Mouse (Mus musculus): ENCODE measurements around the gene Slc24a4.

The Slc24a4 gene

DNA sequence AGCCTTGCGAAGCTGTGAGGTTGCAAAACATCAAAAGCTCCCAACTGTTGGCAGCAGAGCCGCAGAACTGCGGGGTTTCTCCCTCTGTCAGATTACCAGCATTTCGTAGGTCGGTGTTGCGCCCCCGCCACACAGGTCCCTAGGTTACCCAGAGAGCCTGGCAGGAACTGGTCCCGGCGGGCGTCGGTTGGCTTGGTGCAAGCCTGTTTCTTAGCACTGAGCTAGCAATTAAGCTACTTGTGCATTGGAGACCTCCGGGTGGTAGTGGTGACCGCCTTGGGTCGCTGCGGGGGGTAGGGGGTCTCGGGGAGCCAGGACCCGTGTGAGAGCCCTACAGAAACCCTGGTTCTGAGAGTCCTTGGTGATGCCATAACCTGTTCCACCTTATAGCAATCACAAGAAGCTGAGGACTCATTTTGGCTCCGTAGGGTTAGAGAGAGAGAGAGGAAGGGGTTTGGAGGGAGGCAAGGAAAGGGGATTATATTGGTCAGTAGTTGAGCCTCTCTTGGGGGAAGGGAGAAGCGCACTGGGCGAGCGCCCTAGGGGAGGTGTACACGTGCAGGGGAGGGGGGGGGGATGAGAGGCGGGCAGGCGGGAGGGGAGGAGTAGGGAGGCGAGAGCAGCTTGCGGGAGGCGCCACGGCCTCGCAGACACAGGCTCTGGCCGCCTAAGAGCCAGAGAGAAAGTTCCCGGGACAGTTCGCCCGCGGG lies at the start of gene Slc24a4:
Slc24a4 (plus strand) TSS at position 653 of the 710 bp plus-strand sequence.
- peak; percentile 10 for DNase-seq

DNA sequence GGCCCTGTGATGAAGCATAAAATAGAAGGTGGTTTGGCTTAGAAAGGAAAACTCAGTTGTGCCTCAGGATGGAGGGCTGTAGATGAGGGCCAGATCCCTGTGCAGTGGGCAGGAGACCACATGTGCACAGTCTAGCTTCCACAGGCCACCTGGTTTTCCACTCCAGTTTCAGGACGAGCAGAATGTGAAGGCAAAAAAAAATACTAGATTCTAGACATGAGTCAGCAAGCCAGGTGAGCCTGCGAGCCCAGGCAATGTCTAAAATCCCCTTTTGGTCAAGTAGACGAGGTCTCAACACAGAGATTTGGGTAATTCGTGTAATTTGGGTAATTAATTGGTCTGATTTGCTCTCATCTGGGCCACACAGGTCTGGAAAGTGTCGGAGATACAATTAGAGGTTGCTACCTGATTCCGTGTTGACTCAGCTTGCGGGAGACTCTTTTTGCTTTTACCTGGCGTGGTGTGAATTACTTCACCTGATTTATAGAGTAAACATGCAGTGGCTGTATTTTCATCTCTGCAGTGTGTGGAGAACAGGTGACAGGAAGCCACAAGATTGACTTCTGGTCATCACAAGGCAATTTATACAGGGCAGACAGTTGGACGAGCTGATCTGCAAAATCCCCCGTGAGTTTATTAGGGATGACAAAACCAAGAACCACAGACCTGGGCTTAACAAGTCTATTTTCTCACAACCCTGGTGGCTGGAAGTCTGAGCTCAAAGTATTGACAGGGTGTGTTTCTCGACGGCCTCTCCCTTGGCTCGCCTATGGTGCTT lies 45.7 kb upstream of the Slc24a4 start:
- DNase-seq = no peak

DNA sequence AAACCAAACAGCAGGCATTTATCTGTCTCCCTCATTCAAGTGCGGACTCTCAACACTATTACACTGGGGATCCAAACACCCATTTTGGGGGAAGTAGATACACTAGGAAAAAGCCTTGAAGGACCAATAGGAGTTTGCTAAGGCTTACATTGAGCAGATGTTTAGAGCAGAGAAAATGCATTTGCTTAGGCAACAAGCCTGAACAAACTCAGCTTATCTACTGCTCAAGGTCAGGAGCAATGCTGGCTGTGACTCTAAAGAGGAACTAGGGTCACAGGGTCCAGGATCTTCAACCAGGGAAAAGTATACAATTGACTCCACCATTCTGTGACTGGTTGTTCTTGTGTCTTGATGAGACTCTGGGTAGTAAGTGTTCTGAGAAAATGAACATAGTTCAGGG lies 38.0 kb upstream of the Slc24a4 start:
- no peak for DNase-seq

GRCm38 (mm10) chr12:102092342-102093094 lies 36.0 kb upstream of the Slc24a4 start:
- no peak for DNase-seq

- DNase-seq = no peak
Measured at GRCm38 (mm10) chr12:102105990-102106389, 22.5 kb upstream of the Slc24a4 start.

- no peak for DNase-seq
Measured at GRCm38 (mm10) chr12:102108851-102109250, 19.7 kb upstream of the Slc24a4 start.

DNA sequence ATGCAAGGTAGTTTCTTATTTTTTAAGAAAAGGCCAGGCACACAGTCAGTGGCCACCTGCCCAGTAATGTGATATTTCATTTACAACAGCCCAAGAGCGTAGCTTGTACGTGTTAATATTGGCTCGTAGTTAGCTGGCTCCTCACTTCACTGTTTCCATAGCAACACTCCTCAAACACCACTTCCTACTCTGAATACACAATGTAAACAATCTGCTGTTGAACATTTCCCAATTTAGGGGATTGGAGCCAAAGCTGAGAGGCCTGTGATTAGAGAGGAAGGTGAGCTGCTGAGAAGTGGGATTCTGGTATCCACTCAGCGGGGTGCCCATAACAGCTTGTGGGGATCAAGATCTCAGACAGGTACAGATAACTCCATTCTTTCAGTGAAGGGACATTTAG lies 16.0 kb upstream of the Slc24a4 start:
- DNase-seq = no peak

GRCm38 (mm10) chr12:102112901-102113300 lies 15.6 kb upstream of the Slc24a4 start:
- DNase-seq = no peak

DNA sequence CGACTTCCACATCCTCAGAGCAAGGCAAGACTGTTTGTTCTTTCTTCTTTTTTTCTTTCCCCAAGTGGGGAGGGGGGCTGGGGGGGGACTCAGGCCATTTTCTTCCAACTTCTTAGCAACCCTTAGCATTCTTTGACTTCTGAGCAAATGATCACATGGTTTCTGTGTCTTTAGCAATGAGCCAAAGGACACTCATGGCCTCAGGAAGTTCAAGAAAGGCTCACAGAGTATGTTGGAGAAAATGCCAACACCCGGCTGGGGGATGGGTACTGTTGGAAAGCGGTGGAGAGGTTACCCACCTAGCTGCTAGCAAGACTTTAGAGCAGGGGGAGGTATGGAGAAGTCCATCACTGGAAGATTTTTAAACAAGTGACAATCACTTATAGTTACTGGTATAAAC lies 15.1 kb upstream of the Slc24a4 start:
- no peak for DNase-seq

- no peak for DNase-seq
Measured at GRCm38 (mm10) chr12:102116580-102116979, 12.0 kb upstream of the Slc24a4 start.

- no peak for DNase-seq
Measured at GRCm38 (mm10) chr12:102118014-102118413, 10.5 kb upstream of the Slc24a4 start.

GRCm38 (mm10) chr12:102127601-102128000 lies 932 bp upstream of the Slc24a4 start:
- no peak for DNase-seq

DNA sequence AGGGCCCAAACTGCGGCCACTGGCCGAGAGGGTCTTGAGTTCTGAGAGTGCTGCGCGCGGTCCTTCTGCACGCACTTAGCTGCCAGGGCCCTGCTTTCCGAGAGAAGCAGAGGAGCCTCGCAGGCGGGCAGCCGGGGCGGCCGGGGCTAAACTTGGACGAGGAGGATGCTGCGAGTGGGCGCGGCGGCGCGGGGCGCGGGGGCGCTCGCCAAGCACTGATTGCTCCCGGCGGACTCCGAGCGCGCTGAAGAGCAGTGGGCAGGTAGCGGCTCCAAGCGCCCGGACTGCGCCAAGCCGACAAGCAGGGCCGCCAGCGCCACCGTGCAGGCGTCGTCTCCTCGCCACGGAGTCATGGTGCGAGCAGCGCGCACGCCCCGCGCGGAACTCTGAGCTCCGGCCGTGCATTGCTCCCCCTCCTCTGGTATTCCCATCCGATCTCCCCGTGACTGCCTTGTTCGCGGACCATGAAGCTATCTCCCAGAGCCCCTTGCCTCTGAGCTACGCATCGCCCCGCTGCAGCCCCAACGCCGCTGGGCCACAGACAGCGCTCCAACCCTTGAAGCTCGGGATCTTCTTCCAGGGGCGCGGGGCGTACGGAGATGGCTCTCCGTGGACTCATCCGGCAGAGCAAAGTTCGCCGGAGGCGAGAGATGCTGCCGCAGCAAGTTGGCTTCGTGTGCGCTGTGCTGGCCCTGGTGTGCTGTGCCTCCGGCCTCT lies 416 bp downstream of the Slc24a4 start:
- DNase-seq = peak; percentile 34

DNA sequence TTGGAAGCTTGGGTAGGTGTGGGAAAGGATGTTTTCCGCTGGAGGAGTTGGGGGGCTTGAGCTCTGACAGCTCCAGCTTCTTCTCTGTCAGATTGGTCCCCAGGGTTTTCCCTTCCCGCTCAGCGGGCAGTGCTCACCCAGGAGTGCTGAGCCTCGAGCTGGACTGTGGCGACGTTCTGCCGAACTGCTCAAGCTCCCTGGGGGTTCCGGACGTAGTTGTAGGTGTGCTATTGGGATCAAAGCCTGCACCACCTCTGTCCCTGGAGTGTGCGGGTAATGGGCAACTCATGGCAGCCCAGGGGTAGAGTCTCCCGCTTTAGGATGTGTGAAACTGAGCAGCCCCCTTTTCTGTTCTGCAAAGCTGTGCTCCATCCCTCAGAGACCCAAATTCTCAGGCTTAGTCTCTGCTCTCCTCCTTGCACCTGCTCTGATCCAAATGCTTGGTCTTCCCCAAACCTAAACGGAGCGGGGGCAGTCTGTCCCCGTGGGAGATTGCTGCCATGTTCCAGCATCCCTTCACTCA lies 1.0 kb downstream of the Slc24a4 start:
- DNase-seq = no peak

GRCm38 (mm10) chr12:102139710-102140109 lies 11.2 kb downstream of the Slc24a4 start:
- DNase-seq = no peak

GRCm38 (mm10) chr12:102141330-102141729 lies 12.8 kb downstream of the Slc24a4 start:
- no peak for DNase-seq

GRCm38 (mm10) chr12:102147678-102148077 lies 19.1 kb downstream of the Slc24a4 start:
- DNase-seq = no peak

GRCm38 (mm10) chr12:102148746-102149145 lies 20.2 kb downstream of the Slc24a4 start:
- DNase-seq = peak; percentile 64

DNA sequence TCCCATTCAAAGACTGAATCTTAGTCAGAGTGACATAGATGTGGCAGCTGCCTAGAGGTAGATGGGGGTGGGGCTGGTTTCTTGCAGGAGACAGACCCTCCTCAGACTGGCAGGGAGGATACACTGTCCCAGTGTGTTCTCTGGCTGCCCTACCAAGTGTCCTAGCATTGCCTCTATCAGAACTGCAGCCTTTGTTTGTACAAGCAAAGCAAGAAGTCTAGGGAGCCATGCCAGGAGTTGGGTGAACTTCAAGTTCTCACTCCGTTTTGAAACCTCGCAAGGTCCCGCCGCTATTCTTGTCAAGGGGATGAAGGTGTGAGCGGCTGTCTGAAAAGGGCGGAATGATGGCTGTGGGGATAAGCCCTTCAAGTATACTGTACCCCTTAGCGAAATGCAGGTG lies 22.7 kb downstream of the Slc24a4 start:
- DNase-seq = no peak

DNA sequence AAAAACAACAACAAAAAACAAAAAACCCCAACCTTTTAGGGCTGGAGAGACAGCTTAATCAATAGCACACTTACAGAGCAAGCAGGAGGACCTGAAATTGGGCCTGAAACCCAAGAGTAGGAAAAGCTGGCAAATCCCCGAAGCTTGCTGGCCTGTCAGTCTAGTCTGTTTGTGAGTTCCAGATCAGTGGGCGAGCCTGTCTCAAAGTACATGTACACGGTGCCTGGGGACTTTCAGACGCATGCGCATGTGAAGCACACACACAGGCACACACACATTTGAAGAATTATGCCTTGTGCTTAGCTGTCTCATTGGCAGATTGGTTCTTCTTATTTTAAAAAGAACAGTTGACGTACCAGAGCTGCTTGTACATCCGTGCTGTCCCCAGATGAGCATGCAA lies 25.3 kb downstream of the Slc24a4 start:
- DNase-seq = no peak

- DNase-seq = no peak
Measured at GRCm38 (mm10) chr12:102154815-102155214, 26.3 kb downstream of the Slc24a4 start.

GRCm38 (mm10) chr12:102164632-102165031 lies 36.1 kb downstream of the Slc24a4 start:
- no peak for DNase-seq

Measured in thymus, postnatal 4 days (tissue).